Mouse (Mus musculus): ENCODE data around the gene Sept9.

GRCm38 (mm10) chr11:117198122-117198521 is 1.3 kb upstream of the Sept9 start:
- TF ChIP-seq USF1 (IDR thresholded peaks at IDR 0.05; ENCODE audit: low read depth) (no peak), POLR2A (IDR thresholded peaks at IDR 0.05; ENCODE audit: insufficient read length, low read depth) (no peak), TCF12 (IDR thresholded peaks at IDR 0.05; ENCODE audit: insufficient read depth, poor library complexity, severe bottlenecking) (no peak), MAX (IDR thresholded peaks at IDR 0.05; ENCODE audit: low read depth) (no peak), POLR2AphosphoS2 (IDR thresholded peaks at IDR 0.05; ENCODE audit: insufficient read length, low read depth) (no peak), E2F4 (IDR thresholded peaks at IDR 0.05; ENCODE audit: insufficient read depth) (no peak), REST (IDR thresholded peaks at IDR 0.05; ENCODE audit: insufficient read depth, insufficient read length) (no peak), SRF (IDR thresholded peaks at IDR 0.05; ENCODE audit: control insufficient read depth, insufficient read length, low read depth) (no peak), MYOD1 (IDR thresholded peaks at IDR 0.05; ENCODE audit: control insufficient read depth in 1 of 3, insufficient read length in 2 of 3, low read depth in 2 of 3) (no peak), MYOG (IDR thresholded peaks at IDR 0.05; ENCODE audit: control insufficient read depth in 1 of 3, insufficient read depth in 1 of 3, insufficient read length in 2 of 3, low read depth in 2 of 3) (no peak), TCF3 (IDR thresholded peaks at IDR 0.05; ENCODE audit: insufficient read length, low read depth) (no peak), CEBPB (IDR thresholded peaks at IDR 0.05; ENCODE audit: insufficient read depth, poor library complexity, severe bottlenecking) (no peak)
